Mouse (Mus musculus): ENCODE data around the gene Scly.

The Scly gene

DNA sequence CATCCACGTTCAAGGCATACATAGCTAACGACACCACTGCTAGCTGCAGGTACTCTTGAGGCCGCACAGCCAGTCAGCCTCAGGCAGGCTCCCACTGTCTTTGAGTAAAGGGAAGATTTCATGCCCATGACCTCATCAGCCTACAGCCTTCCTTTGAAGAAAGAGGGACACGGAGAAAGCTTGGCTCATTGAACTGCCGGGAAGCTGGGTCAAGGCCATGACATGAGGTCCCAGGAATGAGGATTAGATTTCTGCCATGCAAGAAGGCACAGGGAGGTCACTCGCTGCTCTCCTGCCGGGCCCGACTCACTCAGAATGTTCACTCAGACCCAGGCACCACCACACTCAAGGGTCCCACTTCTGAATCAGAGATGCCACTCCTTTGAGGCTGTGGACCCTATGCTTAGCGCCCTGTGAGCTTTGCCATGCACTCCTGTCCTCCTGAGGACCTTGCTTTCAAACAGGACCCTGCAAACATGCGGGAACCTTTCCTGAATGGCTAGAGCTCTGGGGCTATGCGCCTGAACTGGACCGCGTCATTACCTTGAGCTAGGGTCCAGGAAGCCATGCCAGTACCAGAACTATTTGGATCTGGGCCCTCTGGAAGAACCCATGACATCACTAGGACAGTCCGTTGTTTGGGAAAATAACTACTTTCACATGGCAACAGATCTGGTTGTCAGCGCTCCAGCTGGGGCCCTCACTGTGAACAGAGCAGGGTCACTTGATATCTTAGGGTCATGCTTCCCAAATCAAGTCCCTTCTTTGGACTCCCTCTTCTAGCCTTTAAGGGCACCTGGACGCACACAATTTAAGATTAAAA is 66.9 kb downstream of the Scly start:
- DNase-seq (ENCODE audit: low read depth) = no peak

DNA sequence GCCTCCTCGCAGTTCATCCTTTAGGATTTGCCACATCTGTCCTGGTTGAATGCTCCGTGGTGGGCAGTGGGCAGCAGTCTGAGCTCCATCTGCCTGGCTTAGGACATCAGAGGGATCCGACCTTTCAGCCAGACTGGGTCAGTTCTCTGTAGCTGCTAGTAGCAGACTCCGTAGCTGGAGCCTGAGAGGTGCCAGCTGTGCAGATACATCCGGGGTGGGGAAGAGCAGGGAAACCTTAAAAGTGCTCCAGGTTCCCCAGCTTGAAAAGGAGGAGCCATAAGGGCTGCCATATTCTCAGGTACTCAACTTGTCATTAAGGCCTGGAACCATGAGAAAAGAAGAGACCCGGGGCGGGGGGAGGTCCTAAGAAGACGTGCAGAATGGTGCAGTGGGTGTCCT is 67.7 kb downstream of the Scly start:
- no peak for DNase-seq (ENCODE audit: low read depth)

GRCm38 (mm10) chr1:91366215-91367108 is 68.3 kb downstream of the Scly start, which contains the start of gene Erfe:
TSS of gene Erfe (plus strand) at chr1:91366430.
- peak; percentile 69 for DNase-seq (ENCODE audit: low read depth)

DNA sequence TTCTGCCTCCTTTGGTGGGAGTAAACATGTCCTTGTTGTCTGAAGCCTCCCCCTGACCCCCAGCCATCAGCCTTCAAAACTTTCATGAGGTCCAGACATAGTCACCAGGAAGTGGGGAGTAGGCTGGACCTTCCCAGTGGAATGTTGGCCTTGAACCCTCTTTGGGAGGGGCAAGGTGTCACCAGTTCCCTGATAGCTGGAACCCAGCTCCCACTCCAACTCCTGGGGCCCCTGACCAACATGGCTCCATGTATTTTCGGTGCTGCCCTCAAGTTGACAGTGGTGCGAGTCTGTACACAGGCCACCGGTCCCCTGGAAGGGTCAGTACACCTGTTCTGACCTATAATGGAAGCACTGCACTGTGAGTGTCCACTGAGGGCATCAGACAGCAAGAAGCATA is 69.2 kb downstream of the Scly start:
- no peak for DNase-seq (ENCODE audit: low read depth)

GRCm38 (mm10) chr1:91369408-91369807 is 71.3 kb downstream of the Scly start:
- no peak for DNase-seq (ENCODE audit: low read depth)

DNA sequence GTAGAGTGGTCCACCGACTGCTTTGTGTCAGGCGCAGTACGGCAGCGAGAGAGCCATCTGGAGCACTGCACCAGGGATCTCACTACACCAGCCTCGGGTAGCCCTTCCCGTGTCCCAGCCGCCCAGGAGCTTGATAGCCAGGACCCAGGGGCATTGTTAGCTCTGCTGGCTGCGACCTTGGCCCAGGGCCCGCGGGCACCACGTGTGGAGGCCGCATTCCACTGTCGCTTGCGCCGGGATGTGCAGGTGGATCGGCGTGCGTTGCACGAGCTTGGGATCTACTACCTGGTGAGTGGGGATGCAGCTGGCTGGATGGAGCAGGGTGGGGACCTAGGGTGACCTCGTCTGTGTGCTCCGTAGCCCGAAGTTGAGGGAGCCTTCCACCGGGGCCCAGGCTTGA is 71.9 kb downstream of the Scly start:
- no peak for DNase-seq (ENCODE audit: low read depth)

All from c-Kit-positive CD71-positive TER-119-negative erythroid progenitor cells, embryonic 14.5 days (primary cell).